Mouse (Mus musculus) right cerebral cortex, adult 18-20 months (tissue): ENCODE data around the gene Mrpl38.

Experiments used
- DNase-seq: peaks from one replicate; pipeline ENCODE4 v3.0.0; 2022; ENCODE audit warnings: mixed read lengths

Gene Mrpl38

DNA sequence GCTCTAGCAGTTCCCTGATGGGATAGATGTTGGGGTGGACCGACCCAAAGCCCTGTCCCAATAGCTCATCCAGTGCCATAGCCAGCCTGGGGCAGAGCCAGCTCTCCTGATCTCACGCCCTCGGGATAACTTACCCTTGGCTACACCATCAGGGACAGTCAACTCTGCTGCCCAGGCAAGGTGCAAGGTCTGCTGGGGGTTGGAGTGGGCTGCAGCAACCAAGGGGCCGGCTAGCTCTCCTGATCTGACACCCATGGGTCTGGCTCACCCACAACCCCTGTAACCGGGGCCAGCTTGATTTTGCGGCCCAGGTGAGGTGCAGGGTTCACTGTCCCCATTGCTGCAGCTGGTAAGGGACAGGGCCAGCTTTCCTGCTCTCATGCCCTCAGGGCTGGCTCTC is 47.1 kb downstream of the Mrpl38 start:
- DNase-seq = no peak

DNA sequence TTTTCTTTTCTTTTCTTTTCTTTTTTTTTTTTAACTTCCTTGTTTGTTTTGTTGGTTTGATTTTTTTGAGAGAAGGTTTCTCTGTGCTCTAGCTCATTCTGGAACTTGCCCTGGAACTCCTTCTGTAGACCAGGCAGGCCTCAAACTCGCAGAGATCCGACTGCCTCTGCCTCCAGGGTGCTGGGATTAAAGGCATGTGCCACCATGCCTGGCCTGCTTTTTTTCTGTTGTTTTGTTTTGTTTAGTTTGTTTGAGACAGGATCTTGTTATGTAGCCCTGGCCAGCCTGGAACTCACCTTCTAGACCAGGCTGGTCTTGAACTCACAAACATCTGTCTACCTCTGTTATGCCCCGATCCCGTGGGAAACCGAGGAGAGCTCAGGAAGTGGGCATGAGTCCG is 49.1 kb downstream of the Mrpl38 start:
- DNase-seq = no peak

DNA sequence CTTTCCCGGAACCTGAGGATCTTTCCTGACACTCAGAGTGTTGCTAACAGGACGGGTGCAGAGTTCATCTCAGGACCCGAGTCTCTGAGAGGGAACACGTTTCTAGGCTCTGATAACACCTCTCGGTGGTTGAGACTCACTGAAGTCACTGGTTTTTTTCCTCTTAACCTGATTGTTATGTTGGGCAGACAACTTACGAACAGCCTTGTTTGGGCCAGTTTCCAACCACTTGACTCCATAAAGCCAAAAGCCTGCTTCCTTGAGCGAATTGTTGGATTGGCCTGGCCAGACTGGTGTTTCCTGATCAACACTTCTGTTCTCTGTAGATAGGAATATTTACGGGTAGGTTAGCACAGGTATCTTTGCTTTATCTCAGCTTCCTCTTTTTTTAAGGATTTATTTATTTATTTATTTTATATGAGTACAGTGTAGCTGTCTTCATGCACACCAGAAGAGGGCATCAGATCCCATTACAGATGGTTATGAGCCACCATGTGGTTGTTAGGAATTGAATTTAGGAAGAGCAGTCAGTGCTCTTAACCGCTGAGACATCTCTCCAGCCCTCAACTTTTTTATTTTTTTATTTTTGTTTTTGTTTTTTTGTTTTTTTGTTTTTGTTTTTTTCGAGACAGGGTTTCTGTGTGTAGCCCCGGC is 49.8 kb downstream of the Mrpl38 start:
- DNase-seq = no peak

DNA sequence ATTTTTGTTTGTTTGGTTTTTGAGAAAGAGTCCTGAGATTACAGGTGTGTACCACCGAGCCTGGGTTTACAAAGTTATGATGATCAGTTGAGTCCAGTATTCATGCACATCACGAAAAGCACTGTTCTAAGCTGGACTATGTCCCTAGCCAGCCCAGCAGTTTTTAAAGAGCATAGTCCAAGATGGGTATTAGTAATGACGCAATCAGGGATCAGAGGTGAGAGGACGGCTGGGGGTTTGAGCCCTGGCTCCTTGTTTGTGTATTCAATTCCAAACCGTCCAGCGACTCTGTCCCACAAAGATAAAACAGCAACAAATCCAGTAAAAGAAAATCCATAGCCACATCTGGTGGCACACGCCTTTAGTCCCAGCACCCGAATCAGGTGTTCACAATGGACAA is 50.5 kb downstream of the Mrpl38 start:
- DNase-seq = no peak

DNA sequence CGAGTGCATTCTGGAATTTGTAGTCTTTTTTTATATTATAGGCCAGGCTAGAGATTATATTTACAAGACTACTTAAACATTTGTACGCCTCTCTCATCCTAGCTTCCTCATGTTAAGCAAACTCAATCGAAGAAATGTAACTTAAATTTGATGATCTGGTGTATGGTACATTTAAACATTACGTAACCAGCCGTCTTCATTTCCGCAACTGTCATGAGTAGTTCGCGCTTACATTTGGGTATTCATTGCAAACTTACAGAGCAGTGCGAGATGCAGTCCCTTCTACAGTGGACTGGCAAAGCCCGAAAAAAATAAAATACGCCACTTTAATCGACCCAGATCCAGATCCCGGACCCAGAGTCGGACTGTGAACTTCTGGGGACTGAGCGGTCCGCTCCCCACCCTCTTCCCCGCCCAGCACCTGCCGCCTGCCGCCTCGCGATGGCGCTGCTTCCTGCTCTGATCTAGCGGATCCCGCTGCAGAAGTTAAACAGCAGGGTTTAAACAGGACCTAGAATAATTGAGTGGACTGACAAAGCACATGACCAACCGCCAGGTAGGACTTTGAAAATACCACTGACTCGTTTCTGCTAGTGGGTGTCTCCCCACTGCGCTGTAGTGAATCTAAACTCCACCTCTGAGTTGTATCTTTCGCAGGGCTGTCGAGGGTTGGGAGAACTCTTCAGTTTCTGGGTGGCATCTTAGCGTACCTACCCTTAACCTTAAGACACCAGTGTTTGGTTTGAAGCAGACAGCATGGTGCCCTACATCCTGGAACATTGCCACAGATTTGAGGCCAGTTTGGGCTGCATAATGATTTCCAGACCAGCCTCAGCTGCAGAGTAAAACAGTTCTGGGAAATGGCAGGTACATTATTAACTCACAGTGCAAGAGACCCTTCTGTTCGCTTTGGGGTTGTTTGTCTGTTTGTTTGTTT is 51.2 kb downstream of the Mrpl38 start:
- DNase-seq = peak; percentile 87

DNA sequence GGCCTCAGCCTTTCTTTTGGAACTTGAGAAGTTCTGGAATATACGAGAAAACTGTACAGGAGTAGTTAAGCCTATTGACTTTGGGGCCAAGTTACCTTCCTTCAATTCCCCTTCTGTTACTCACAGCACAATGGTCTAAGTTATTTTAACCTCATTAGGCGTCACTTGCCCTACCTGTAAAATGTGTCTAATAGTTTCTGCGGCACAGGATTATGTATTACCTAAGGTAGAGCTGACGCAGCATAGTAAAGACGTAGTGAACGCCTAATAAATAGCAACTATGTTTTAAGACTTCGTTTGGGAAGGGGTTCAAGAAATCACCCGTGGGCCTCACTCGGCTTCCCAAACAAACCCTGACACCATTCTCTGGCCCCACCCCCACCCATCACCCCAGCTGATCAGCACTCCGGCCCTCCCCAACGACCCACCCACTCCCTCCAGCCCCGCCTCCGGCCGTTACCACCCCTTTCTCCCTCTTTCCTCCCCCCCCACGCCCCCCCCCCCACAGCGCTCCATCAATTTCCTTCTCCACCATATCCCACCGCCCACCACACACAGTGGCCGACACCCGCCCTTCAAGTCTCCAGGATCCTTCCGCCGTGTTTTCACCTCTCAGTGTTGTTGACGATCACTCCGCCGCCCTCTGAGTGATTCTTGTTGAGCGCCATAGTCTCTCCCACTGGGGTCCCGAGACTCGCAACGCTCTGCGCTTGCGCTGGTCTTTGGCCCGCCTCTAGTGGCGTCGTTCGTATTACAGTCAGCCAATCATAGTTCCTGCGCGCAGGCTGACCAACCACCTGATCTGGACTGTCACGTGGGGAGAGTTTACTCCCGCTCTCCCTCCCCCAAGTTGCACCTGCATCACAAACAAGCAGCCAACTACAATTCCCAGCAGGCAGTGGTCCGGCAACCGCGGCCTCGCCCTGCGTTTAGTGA is 52.1 kb downstream of the Mrpl38 start, which contains the start of gene Wbp2:
Gene Wbp2, minus strand, starts transcription at position 738 of the 936 bp plus-strand sequence.
- DNase-seq = peak; percentile 99

DNA sequence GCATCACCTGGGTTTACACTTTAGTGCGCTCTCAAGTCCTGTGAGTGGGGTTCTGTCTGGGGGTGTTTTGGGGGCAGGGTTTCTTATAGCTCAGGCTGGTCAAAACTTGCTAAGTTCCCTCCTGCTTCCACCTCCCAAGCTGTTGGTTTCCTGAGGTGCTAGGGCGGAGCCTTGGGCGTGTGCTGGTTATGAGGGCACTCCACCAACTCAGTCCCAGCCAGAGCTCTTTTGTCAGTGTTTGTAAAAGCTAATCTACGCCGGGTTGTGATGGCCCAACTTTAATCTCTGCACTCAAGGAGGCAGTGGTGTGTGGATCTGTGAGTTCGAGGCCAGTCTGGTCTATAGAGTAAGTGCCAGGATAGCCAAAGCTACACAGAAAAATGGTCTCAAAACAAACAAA is 54.5 kb downstream of the Mrpl38 start:
- DNase-seq = no peak

DNA sequence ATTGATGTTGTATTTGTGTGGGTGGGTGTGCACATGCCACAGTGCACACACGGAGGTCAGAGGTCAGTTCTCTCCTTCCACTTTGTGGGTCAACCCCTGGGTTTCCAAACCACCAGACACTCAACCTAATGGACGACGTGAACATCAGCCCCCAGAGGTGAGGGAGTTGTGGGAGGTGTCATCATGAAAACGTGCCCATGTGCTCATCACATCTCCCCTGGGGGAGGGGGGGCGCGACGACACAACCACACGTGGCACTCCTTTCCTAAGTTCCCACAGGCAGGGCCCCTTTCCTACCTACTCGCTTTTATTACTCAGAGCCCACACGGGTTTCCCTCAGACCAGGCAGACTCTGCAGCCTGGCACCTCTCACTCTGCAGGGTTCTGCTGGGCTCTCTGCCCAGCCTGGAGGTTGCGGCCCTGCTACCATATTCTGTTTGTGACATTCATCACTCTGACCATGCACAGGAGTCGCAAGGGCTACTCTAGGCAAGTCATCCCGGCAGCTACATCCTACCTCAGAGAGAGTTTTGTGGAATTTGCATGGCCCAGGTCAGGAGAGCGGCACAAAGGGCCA is 55.5 kb downstream of the Mrpl38 start:
- DNase-seq = no peak
